Mouse (Mus musculus): ENCODE measurements around the gene Mrps27. TPM values are rescaled to one million over a fixed set of nuclear protein-coding genes. Genes with fewer than 3 reads are reported as not detected.

The Mrps27 gene
- total and polyA plus RNA-seq, 2 experiments from 2014 or later: 17.5 to 41.7 TPM

DNA sequence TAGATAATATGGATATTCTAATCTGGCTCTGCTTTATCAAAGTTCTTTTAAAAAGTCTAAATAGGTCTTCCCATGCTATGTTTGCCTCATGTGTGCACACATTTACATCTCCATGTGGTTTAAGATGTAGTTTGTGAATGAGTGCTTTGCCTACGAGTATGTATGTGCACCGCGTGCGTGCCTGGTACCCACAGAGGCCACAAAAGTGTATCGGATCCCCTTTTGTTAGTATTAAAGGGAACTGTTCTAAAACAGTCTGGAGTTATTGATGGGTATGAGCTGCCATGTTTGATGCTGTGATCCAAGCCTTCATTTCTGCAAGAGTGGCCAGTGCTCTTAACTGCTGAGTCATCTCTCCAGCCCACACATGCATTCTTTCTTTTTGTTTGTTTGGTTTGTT is 26.7 kb downstream of the Mrps27 start:
- 88% methylated on average over 5 of the region's 5 CpGs for WGBS
- no peak for ATAC-seq

GRCm38 (mm10) chr13:99373684-99374083 is 29.1 kb downstream of the Mrps27 start:
- Histone ChIP-seq H3K4me3 (ENCODE audit: low read length) (no peak overlapping the region), H3K27ac (no peak overlapping the region), H3K9me3 (ENCODE audit: low read length) (no peaks in the 10 kb centered on the region), H3K27me3 (ENCODE audit: insufficient read depth, low read length) (no peaks in the 10 kb centered on the region), H3K9ac (replicated peaks; ENCODE audit: low read length) (no peak overlapping the region), H3K36me3 (ENCODE audit: insufficient read depth, low read length) (no peaks in the 10 kb centered on the region), H3K4me1 (ENCODE audit: insufficient read depth, low read length) (no peaks in the 10 kb centered on the region), H3K4me2 (ENCODE audit: low read depth, low read length) (no peak overlapping the region)
- ATAC-seq (no peak), DNase-seq (ENCODE audit: low spot score) (no peak)
- no peak for TF ChIP-seq CTCF (IDR thresholded peaks at IDR 0.05; ENCODE audit: low read depth)
- 84% methylated on average over 7 of the region's 7 CpGs for WGBS

More for the DNA sequence above, 26.7 kb downstream of the Mrps27 start:
- TF ChIP-seq CTCF (IDR thresholded peaks at IDR 0.05; ENCODE audit: low read depth): no peak
- Histone ChIP-seq H3K27ac (no peak overlapping the region), H3K4me3 (ENCODE audit: low read length) (no peak overlapping the region), H3K9me3 (ENCODE audit: low read length) (no peaks in the 10 kb centered on the region), H3K9ac (replicated peaks; ENCODE audit: low read length) (no peak overlapping the region), H3K27me3 (ENCODE audit: insufficient read depth, low read length) (no peaks in the 10 kb centered on the region), H3K4me2 (ENCODE audit: low read depth, low read length) (no peak overlapping the region), H3K36me3 (ENCODE audit: insufficient read depth, low read length) (no peaks in the 10 kb centered on the region), H3K4me1 (ENCODE audit: insufficient read depth, low read length) (no peaks in the 10 kb centered on the region)
- no peak for DNase-seq (ENCODE audit: low spot score)

- TF ChIP-seq CTCF (IDR thresholded peaks at IDR 0.05; ENCODE audit: low read depth): no peak
- Histone ChIP-seq H3K4me1 (ENCODE audit: insufficient read depth, low read length) (no peaks in the 10 kb centered on the region), H3K9ac (replicated peaks; ENCODE audit: low read length) (no peak overlapping the region), H3K36me3 (ENCODE audit: insufficient read depth, low read length) (no peaks in the 10 kb centered on the region), H3K27ac (no peak overlapping the region), H3K9me3 (ENCODE audit: low read length) (no peaks in the 10 kb centered on the region), H3K27me3 (ENCODE audit: insufficient read depth, low read length) (no peaks in the 10 kb centered on the region), H3K4me2 (ENCODE audit: low read depth, low read length) (no peak overlapping the region), H3K4me3 (ENCODE audit: low read length) (no peak overlapping the region)
- DNase-seq (ENCODE audit: low spot score) (no peak), ATAC-seq (no peak)
- WGBS: 85% methylated on average over 4 of the region's 4 CpGs
Measured at GRCm38 (mm10) chr13:99374191-99374590, 29.6 kb downstream of the Mrps27 start.

GRCm38 (mm10) chr13:99375550-99375949 is 31.0 kb downstream of the Mrps27 start:
- Histone ChIP-seq H3K36me3 (ENCODE audit: insufficient read depth, low read length) (no peaks in the 10 kb centered on the region), H3K9ac (replicated peaks; ENCODE audit: low read length) (no peak overlapping the region), H3K27ac (no peak overlapping the region), H3K4me3 (ENCODE audit: low read length) (no peak overlapping the region), H3K4me2 (ENCODE audit: low read depth, low read length) (no peak overlapping the region), H3K4me1 (ENCODE audit: insufficient read depth, low read length) (no peaks in the 10 kb centered on the region), H3K27me3 (ENCODE audit: insufficient read depth, low read length) (no peaks in the 10 kb centered on the region), H3K9me3 (ENCODE audit: low read length) (no peaks in the 10 kb centered on the region)
- TF ChIP-seq CTCF (IDR thresholded peaks at IDR 0.05; ENCODE audit: low read depth): peak; percentile 95
- WGBS: 25% methylated on average over 6 of the region's 6 CpGs
- ATAC-seq (peak; percentile 76; the same call in 1 of the 2 replicates), DNase-seq (ENCODE audit: low spot score) (peak; percentile 92)

DNA sequence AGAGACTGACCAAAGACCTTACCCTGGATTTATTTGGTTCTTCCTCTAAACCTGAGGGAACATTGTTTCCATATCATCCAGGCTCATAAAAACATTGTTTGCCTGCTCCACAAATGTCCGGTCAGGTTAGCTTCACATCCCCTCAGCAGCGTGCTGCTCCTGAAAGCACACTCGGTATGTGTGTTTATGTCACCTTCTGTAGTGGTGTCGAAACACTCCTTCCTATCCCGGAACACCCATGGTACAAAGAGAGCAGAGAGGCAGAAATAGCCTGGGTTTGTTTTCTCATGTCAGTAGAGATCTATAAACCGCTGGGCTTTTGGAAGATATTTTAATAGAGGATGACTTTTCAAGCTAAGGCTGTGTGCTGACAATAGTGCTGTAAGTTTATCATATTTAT is 32.5 kb downstream of the Mrps27 start:
- no peaks in the 10 kb centered on the region for H3K9me3 ChIP-seq (ENCODE audit: low read length)
- ATAC-seq (no peak), DNase-seq (ENCODE audit: low spot score) (no peak)
- no peaks in the 10 kb centered on the region for H3K27me3 ChIP-seq (ENCODE audit: insufficient read depth, low read length)
- no peak overlapping the region for H3K4me2 ChIP-seq (ENCODE audit: low read depth, low read length)
- no peak overlapping the region for H3K4me3 ChIP-seq (ENCODE audit: low read length)
- H3K36me3 ChIP-seq (ENCODE audit: insufficient read depth, low read length): no peaks in the 10 kb centered on the region
- 89% methylated on average over 6 of the region's 6 CpGs for WGBS
- no peak overlapping the region for H3K9ac ChIP-seq (replicated peaks; ENCODE audit: low read length)
- H3K4me1 ChIP-seq (ENCODE audit: insufficient read depth, low read length): no peaks in the 10 kb centered on the region
- no peak overlapping the region for H3K27ac ChIP-seq
- no peak for TF ChIP-seq CTCF (IDR thresholded peaks at IDR 0.05; ENCODE audit: low read depth)

DNA sequence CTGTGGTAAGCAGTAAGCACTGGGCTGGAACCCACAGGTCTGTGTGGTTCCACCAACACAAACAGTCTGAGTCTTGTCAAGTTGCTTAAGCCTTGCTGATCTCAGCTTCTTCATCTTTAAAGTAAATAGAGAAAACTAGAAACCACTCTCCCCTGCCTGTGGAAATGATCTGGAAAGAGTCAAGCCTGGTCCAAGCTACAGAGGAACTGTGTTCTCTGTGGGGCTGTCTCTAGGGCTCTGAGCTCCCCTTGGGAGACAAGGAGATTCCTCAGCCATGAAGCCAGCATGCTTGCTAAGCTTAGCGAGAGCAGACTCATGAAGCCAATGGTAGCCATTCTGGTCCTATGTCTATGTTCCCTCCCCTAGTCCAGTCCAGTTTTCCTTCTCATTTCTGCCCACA is 33.6 kb downstream of the Mrps27 start:
- no peak overlapping the region for H3K4me2 ChIP-seq (ENCODE audit: low read depth, low read length)
- no peak overlapping the region for H3K9ac ChIP-seq (replicated peaks; ENCODE audit: low read length)
- no peak overlapping the region for H3K27ac ChIP-seq
- H3K9me3 ChIP-seq (ENCODE audit: low read length): no peaks in the 10 kb centered on the region
- no peaks in the 10 kb centered on the region for H3K36me3 ChIP-seq (ENCODE audit: insufficient read depth, low read length)
- TF ChIP-seq CTCF (IDR thresholded peaks at IDR 0.05; ENCODE audit: low read depth): no peak
- H3K4me3 ChIP-seq (ENCODE audit: low read length): no peak overlapping the region
- no peaks in the 10 kb centered on the region for H3K4me1 ChIP-seq (ENCODE audit: insufficient read depth, low read length)
- H3K27me3 ChIP-seq (ENCODE audit: insufficient read depth, low read length): no peaks in the 10 kb centered on the region
- DNase-seq (ENCODE audit: low spot score) (no peak), ATAC-seq (no peak)
- 93% methylated on average over 1 of the region's 1 CpGs for WGBS

DNA sequence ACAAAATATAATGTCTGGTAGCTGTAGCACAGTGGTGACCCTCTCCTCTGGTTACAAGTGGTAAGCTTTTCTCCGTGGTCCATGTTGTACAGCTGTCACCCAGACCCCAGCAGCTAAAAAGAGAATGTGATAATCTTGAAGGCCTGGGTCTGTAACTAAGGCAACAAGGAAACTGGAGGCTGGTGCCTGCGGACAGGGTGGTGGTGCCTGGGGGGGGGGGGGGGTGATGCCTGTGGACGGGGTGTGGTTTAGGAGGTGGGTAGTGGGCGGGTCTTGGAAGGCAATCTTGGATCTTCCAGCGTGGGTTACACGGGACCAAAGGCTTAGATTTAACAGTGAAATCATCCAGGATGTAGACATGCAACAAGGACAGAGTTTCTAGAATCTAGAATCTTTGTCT is 37.8 kb downstream of the Mrps27 start:
- H3K27me3 ChIP-seq (ENCODE audit: insufficient read depth, low read length): no peaks in the 10 kb centered on the region
- DNase-seq (ENCODE audit: low spot score): no peak
- no peak for TF ChIP-seq CTCF (IDR thresholded peaks at IDR 0.05; ENCODE audit: low read depth)
- WGBS: 39% methylated on average over 6 of the region's 6 CpGs
- H3K27ac ChIP-seq: no peak overlapping the region
- peak; percentile 58; the same call in 1 of the 2 replicates for ATAC-seq
- H3K9me3 ChIP-seq (ENCODE audit: low read length): no peaks in the 10 kb centered on the region
- H3K36me3 ChIP-seq (ENCODE audit: insufficient read depth, low read length): no peaks in the 10 kb centered on the region
- no peaks in the 10 kb centered on the region for H3K4me1 ChIP-seq (ENCODE audit: insufficient read depth, low read length)
- H3K4me2 ChIP-seq (ENCODE audit: low read depth, low read length): no peak overlapping the region
- no peak overlapping the region for H3K4me3 ChIP-seq (ENCODE audit: low read length)
- H3K9ac ChIP-seq (replicated peaks; ENCODE audit: low read length): no peak overlapping the region

Measured in hindbrain, postnatal 0 days (tissue).